ENCODE assay signal across 20 mouse cellular contexts in genomic region chr15:9472618-9473017, GRCm38 (mm10). TPM values are rescaled to one million over a fixed set of nuclear protein-coding genes. Genes with fewer than 3 reads are reported as not detected.
A peak's percentile ranks its signal among the peaks of the same experiment; 100 is the strongest.
DNase-seq lines count a peak whose midpoint lies in the region; ATAC-seq and TF ChIP-seq lines count a peak whose summit lies in the region.
"Had no signal": no experiment of that assay in that cellular context is flagged by ENCODE, and none has a peak within 500 bp of the region (broad histone marks: within the 10 kb centered on the region; RNA-seq: fewer than 3 reads in every experiment).

No protein-coding gene starts in this region.

- H3K4me1 ChIP-seq in intestine, embryonic 16.5 days (ENCODE audit: control insufficient read depth, insufficient read depth, low read length), result no peaks in the 10 kb centered on the region
- H3K4me1 ChIP-seq in liver, postnatal 0 days (ENCODE audit: insufficient read depth), result peaks cover 7% of the 10 kb centered on the region; the same call in 1 of the 2 replicates
- H3K4me1 ChIP-seq in hindbrain, embryonic 12.5 days, result no peaks in the 10 kb centered on the region
- H3K4me1 ChIP-seq: embryonic facial prominence, embryonic 15.5 days; forebrain, embryonic 13.5 days; limb, embryonic 15.5 days; midbrain, embryonic 10.5 days had no signal

- no peak overlapping the region for H3K27ac ChIP-seq in intestine, embryonic 16.5 days (ENCODE audit: low read length)
- H3K27ac ChIP-seq in liver, postnatal 0 days (ENCODE audit: low read depth), result peak overlapping the region; percentile 77
- no peak overlapping the region for H3K27ac ChIP-seq in layer of hippocampus, adult 2 months
- no peak overlapping the region for H3K27ac ChIP-seq in hindbrain, embryonic 12.5 days
- H3K27ac ChIP-seq: embryonic facial prominence, embryonic 15.5 days; forebrain, embryonic 13.5 days; limb, embryonic 15.5 days; midbrain, embryonic 10.5 days had no signal

- H3K36me3 ChIP-seq in intestine, embryonic 16.5 days (ENCODE audit: control insufficient read depth, insufficient read depth, low read length), result no peaks in the 10 kb centered on the region
- no peaks in the 10 kb centered on the region for H3K36me3 ChIP-seq in liver, postnatal 0 days (replicated peaks; ENCODE audit: insufficient read depth, low read length)
- no peaks in the 10 kb centered on the region for H3K36me3 ChIP-seq in hindbrain, embryonic 12.5 days
- H3K36me3 ChIP-seq: embryonic facial prominence, embryonic 15.5 days; limb, embryonic 15.5 days; midbrain, embryonic 10.5 days had no signal

- peak; percentile 50; the same call in 1 of the 2 replicates for ATAC-seq in intestine, embryonic 16.5 days
- ATAC-seq in liver, postnatal 0 days, result peak; percentile 96
- no peak for ATAC-seq in hindbrain, embryonic 12.5 days (ENCODE audit: low FRiP score)
- ATAC-seq: forebrain, embryonic 13.5 days had no signal

- TF ChIP-seq EP300 in liver, postnatal 0 days (IDR thresholded peaks at IDR 0.05; ENCODE audit: low read depth), result peak; percentile 98

- intact Hi-C loops in heart, postnatal 36 days (cut with DNase I), result no loop called here

- no peak overlapping the region for H3K9ac ChIP-seq in intestine, embryonic 16.5 days (ENCODE audit: low read depth, low read length)
- H3K9ac ChIP-seq in liver, postnatal 0 days (replicated peaks), result no peak overlapping the region
- H3K9ac ChIP-seq in hindbrain, embryonic 12.5 days, result no peak overlapping the region
- H3K9ac ChIP-seq: embryonic facial prominence, embryonic 15.5 days; forebrain, embryonic 13.5 days; limb, embryonic 15.5 days had no signal

- WGBS in intestine, embryonic 16.5 days, result 53% methylated on average over 3 of the region's 3 CpGs
- 41% methylated on average over 3 of the region's 3 CpGs for WGBS in liver, postnatal 0 days (ENCODE audit: insufficient replicate concordance)
- WGBS in hindbrain, embryonic 12.5 days, result 65% methylated on average over 3 of the region's 3 CpGs

- no peak overlapping the region for H3K4me3 ChIP-seq in intestine, embryonic 16.5 days (ENCODE audit: low read length)
- no peak overlapping the region for H3K4me3 ChIP-seq in liver, postnatal 0 days (ENCODE audit: low read depth, low read length)
- no peak overlapping the region for H3K4me3 ChIP-seq in layer of hippocampus, adult 2 months
- H3K4me3 ChIP-seq in hindbrain, embryonic 12.5 days, result no peak overlapping the region
- H3K4me3 ChIP-seq: embryonic facial prominence, embryonic 15.5 days; forebrain, embryonic 13.5 days; limb, embryonic 15.5 days; midbrain, embryonic 10.5 days had no signal

- no peak for TF ChIP-seq CTCF in liver, postnatal 0 days (IDR thresholded peaks at IDR 0.05; ENCODE audit: low read depth)
- no peak for TF ChIP-seq CTCF in layer of hippocampus, adult 2 months (conservative IDR thresholded peaks at IDR 0.05)

- no peak overlapping the region for H3K4me2 ChIP-seq in intestine, embryonic 16.5 days (ENCODE audit: low read depth, low read length)
- peak overlapping the region; percentile 28 for H3K4me2 ChIP-seq in liver, postnatal 0 days (ENCODE audit: low read depth, low read length)
- no peak overlapping the region for H3K4me2 ChIP-seq in hindbrain, embryonic 12.5 days (replicated peaks)
- H3K4me2 ChIP-seq: embryonic facial prominence, embryonic 15.5 days; forebrain, embryonic 13.5 days; heart, embryonic 11.5 days; limb, embryonic 15.5 days had no signal

- no peaks in the 10 kb centered on the region for H3K27me3 ChIP-seq in intestine, embryonic 16.5 days (replicated peaks; ENCODE audit: control insufficient read depth, insufficient read depth, low read length)
- no peaks in the 10 kb centered on the region for H3K27me3 ChIP-seq in liver, postnatal 0 days (ENCODE audit: insufficient read depth, low read length)
- H3K27me3 ChIP-seq in hindbrain, embryonic 12.5 days, result no peaks in the 10 kb centered on the region
- H3K27me3 ChIP-seq: embryonic facial prominence, embryonic 15.5 days; forebrain, embryonic 13.5 days; limb, embryonic 15.5 days had no signal

- no peaks in the 10 kb centered on the region for H3K9me3 ChIP-seq in intestine, embryonic 16.5 days (ENCODE audit: control insufficient read depth, low read length)
- H3K9me3 ChIP-seq in liver, postnatal 0 days (ENCODE audit: low read length), result no peaks in the 10 kb centered on the region
- H3K9me3 ChIP-seq in hindbrain, embryonic 12.5 days (replicated peaks), result no peaks in the 10 kb centered on the region
- H3K9me3 ChIP-seq: embryonic facial prominence, embryonic 15.5 days; forebrain, embryonic 13.5 days; limb, embryonic 15.5 days had no signal

- DNase-seq in heart, adult 11 months, result peak; percentile 59
- no peak for DNase-seq in heart, postnatal 36 days
- peak; percentile 61 for DNase-seq in c-Kit-positive CD71-positive TER-119-negative erythroid progenitor cells, embryonic 14.5 days (ENCODE audit: low read depth)
- peak; percentile 41 for DNase-seq in liver, postnatal 0 days
- DNase-seq in layer of hippocampus, adult 2 months (ENCODE audit: low spot score in 2 of 2), result no peak
- DNase-seq in ovary, postnatal 14 days (ENCODE audit: low spot score), result no peak
- DNase-seq: adrenal gland, adult 2 months; cerebellum, adult 9-10 months; gastrocnemius, postnatal 36 days; kidney, adult 11 months; kidney, postnatal 14 days; lung, postnatal 14 days; spleen, adult 18-20 months had no signal

RNA-seq across cellular contexts. Expression of gene Capsl, which starts 36.8 kb away (rescaled TPM):
- not detected for total RNA-seq in heart, postnatal 36 days (2021)
- polyA plus RNA-seq in intestine, embryonic 16.5 days (2015; fragmentation: Nextera tagmentation; extraction: Ambion mirVana), result 3.6 and 4.0 TPM in 2 replicates
- 0.65 and 1.1 TPM in 2 replicates for polyA plus RNA-seq in liver, postnatal 0 days (2015; fragmentation: Nextera tagmentation; extraction: Ambion mirVana)
- 1 to 10 TPM; 1.8 to 2.0 TPM for total RNA-seq in layer of hippocampus, adult 2 months (2021)
- polyA plus RNA-seq in hindbrain, embryonic 12.5 days (2016; fragmentation: Nextera tagmentation; extraction: Ambion mirVana), result 3.2 and 4.2 TPM in 2 replicates
- total RNA-seq: adrenal gland, adult 2 months; gastrocnemius, postnatal 36 days had no signal
- polyA plus RNA-seq: adrenal gland, adult 2 months had no signal

RNA-seq across cellular contexts. Expression of gene Il7r, which starts 57.4 kb away (rescaled TPM):
- under 1 TPM; 0.14 to 0.33 TPM for total RNA-seq in heart, postnatal 36 days (2021)
- polyA plus RNA-seq in intestine, embryonic 16.5 days (2015; fragmentation: Nextera tagmentation; extraction: Ambion mirVana), result 1.2 TPM in 2 replicates
- polyA plus RNA-seq in liver, postnatal 0 days (2015; fragmentation: Nextera tagmentation; extraction: Ambion mirVana), result 3.7 and 5.4 TPM in 2 replicates
- total RNA-seq in layer of hippocampus, adult 2 months (2021), result under 1 TPM; 0.33 to 0.88 TPM
- not detected in 2 replicates for polyA plus RNA-seq in hindbrain, embryonic 12.5 days (2016; fragmentation: Nextera tagmentation; extraction: Ambion mirVana)
- polyA plus RNA-seq: adrenal gland, adult 2 months; forebrain, embryonic 13.5 days had no signal

Comparison
In these comparisons a context has a peak if more than half of its experiments do, and no peak if none do; other contexts are left out.
1. DNase-seq: peak in heart, adult 11 months (single experiment), c-Kit-positive CD71-positive TER-119-negative erythroid progenitor cells, embryonic 14.5 days (single experiment) and liver, postnatal 0 days (single experiment); none in heart, postnatal 36 days (0 of 2), layer of hippocampus, adult 2 months (0 of 2) and ovary, postnatal 14 days (single experiment).